ENCODE assay signal across 9 mouse cellular contexts in the genomic region with DNA sequence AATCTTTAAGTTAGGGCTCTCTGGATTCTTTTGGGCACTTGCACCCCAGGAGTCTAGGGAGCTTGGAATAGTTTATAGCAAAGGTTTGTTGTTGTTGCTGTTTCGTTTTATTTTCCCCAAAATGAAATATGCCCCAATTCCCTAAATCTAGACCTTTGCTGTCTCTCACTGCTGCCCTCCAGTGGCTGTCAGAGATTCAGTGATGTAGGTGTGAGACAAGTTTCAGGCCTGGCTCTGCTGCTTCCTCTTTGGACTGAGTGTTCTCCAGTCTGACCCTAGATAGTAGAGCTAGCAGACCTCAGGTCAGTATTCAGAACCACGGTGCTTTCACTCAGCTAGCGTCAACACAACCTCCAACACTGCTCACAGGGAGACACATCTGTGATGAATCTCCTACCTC.
A peak's percentile ranks its signal among the peaks of the same experiment; 100 is the strongest.
DNase-seq lines count a peak whose midpoint lies in the region; ATAC-seq and TF ChIP-seq lines count a peak whose summit lies in the region.
"Had no signal": no experiment of that assay in that cellular context is flagged by ENCODE, and none has a peak within 500 bp of the region (broad histone marks: within the 10 kb centered on the region; RNA-seq: fewer than 3 reads in every experiment).

No protein-coding gene starts in this region.

- no peak for TF ChIP-seq POLR2A in liver, adult 2 months (IDR thresholded peaks at IDR 0.05; ENCODE audit: extremely low read depth, insufficient read depth, low read length)

- no peak for ATAC-seq in liver, embryonic 11.5 days (replicated peaks; ENCODE audit: low FRiP score)
- ATAC-seq in Patski, result no peak
- ATAC-seq in liver, embryonic 14.5 days (ENCODE audit: insufficient read depth), result no peak
- no peak for ATAC-seq in midbrain, embryonic 11.5 days (ENCODE audit: low FRiP score)

- no peak overlapping the region for H3K4me3 ChIP-seq in liver, adult 2 months (ENCODE audit: insufficient read depth, low read depth, low read length)
- no peak overlapping the region for H3K4me3 ChIP-seq in liver, embryonic 11.5 days (ENCODE audit: low read depth, low read length)
- no peak overlapping the region for H3K4me3 ChIP-seq in liver, embryonic 14.5 days (ENCODE audit: insufficient read depth in 1 of 2, low read depth in 2 of 2, low read length in 2 of 2)
- H3K4me3 ChIP-seq in midbrain, embryonic 11.5 days (ENCODE audit: low read depth, low read length), result no peak overlapping the region
- H3K4me3 ChIP-seq: stomach, embryonic 15.5 days had no signal

- no peaks in the 10 kb centered on the region for H3K4me1 ChIP-seq in liver, adult 2 months (ENCODE audit: control insufficient read depth, insufficient read depth, low read length)
- H3K4me1 ChIP-seq in liver, embryonic 11.5 days (replicated peaks; ENCODE audit: control insufficient read depth, insufficient read depth, low read length), result no peaks in the 10 kb centered on the region
- no peaks in the 10 kb centered on the region for H3K4me1 ChIP-seq in liver, embryonic 14.5 days (replicated peaks; ENCODE audit: control insufficient read depth in 2 of 2, insufficient read depth in 2 of 2, low read length in 1 of 2)
- no peaks in the 10 kb centered on the region for H3K4me1 ChIP-seq in midbrain, embryonic 11.5 days (ENCODE audit: control insufficient read depth, insufficient read depth, low read length)
- H3K4me1 ChIP-seq: stomach, embryonic 15.5 days had no signal

- intact Hi-C loops in heart, postnatal 36 days (cut with DNase I), result no loop called here

- H3K9ac ChIP-seq in liver, adult 2 months (ENCODE audit: low read depth, low read length), result no peak overlapping the region
- no peak overlapping the region for H3K9ac ChIP-seq in liver, embryonic 11.5 days (ENCODE audit: low read depth, low read length)
- H3K9ac ChIP-seq in liver, embryonic 14.5 days (replicated peaks), result no peak overlapping the region
- no peak overlapping the region for H3K9ac ChIP-seq in midbrain, embryonic 11.5 days (ENCODE audit: low read length)
- H3K9ac ChIP-seq: stomach, embryonic 15.5 days had no signal

- TF ChIP-seq EP300 in liver, embryonic 14.5 days (IDR thresholded peaks at IDR 0.05; ENCODE audit: low read depth), result no peak

- H3K36me3 ChIP-seq in liver, adult 2 months (ENCODE audit: control insufficient read depth, insufficient read depth, low read length), result no peaks in the 10 kb centered on the region
- no peaks in the 10 kb centered on the region for H3K36me3 ChIP-seq in liver, embryonic 11.5 days (ENCODE audit: control insufficient read depth, insufficient read depth, low read length)
- no peaks in the 10 kb centered on the region for H3K36me3 ChIP-seq in liver, embryonic 14.5 days (replicated peaks; ENCODE audit: control insufficient read depth, insufficient read depth, low read depth)
- H3K36me3 ChIP-seq in midbrain, embryonic 11.5 days (ENCODE audit: control insufficient read depth, insufficient read depth, low read length), result no peaks in the 10 kb centered on the region
- H3K36me3 ChIP-seq: stomach, embryonic 15.5 days had no signal

- peak; percentile 63 for TF ChIP-seq CTCF in liver, adult 2 months (IDR thresholded peaks at IDR 0.05; ENCODE audit: low read depth, low read length)
- peak; percentile 74 for TF ChIP-seq CTCF in Patski (IDR thresholded peaks at IDR 0.05)
- peak; percentile 69 for TF ChIP-seq CTCF in liver, embryonic 14.5 days (IDR thresholded peaks at IDR 0.05; ENCODE audit: low read depth)

- H3K4me2 ChIP-seq in liver, embryonic 11.5 days, result no peak overlapping the region
- H3K4me2 ChIP-seq in liver, embryonic 14.5 days (ENCODE audit: low read depth), result no peak overlapping the region
- no peak overlapping the region for H3K4me2 ChIP-seq in midbrain, embryonic 11.5 days
- H3K4me2 ChIP-seq: stomach, embryonic 15.5 days had no signal

- POLR2A ChIA-PET in Patski (lab: Charles Lee), result no interaction called here

- CTCF ChIA-PET in Patski (lab: Charles Lee), result interaction anchor here (0.9 to 1.4 kb wide), 4 partner anchors 10 to 36 kb away, joined by 3 read pairs; no protein-coding TSS in a partner anchor

- DNase-seq in liver, adult 2 months (ENCODE audit: extremely low read depth, low read depth, low spot score), result peak; percentile 36
- DNase-seq in liver, embryonic 11.5 days (ENCODE audit: low spot score), result no peak
- no peak for DNase-seq in Patski (ENCODE audit: low read depth, low spot score)
- peak; percentile 17 for DNase-seq in cerebellum, adult 9-10 months
- DNase-seq in heart, postnatal 36 days, result peak; percentile 49 to 61
- DNase-seq in liver, embryonic 14.5 days (ENCODE audit: low read depth in 3 of 3, low spot score in 3 of 3), result no peak
- peak; percentile 16 to 68 for DNase-seq in spleen, postnatal 4 days (ENCODE audit: low spot score in 2 of 2)
- DNase-seq in midbrain, embryonic 11.5 days (ENCODE audit: low spot score, missing footprints), result no peak

- in situ Hi-C loops in Patski (cut with MboI; ENCODE audit: low pct_unique_long_range_greater_than_20kb), result no loop called here

- H3K79me2 ChIP-seq in liver, adult 2 months (ENCODE audit: control insufficient read depth, insufficient read depth, low read length), result no peaks in the 10 kb centered on the region

- H3K27me3 ChIP-seq in liver, adult 2 months (ENCODE audit: control insufficient read depth, insufficient read depth, low read length), result no peaks in the 10 kb centered on the region
- H3K27me3 ChIP-seq in liver, embryonic 11.5 days (replicated peaks; ENCODE audit: control insufficient read depth, insufficient read depth, low read length), result no peaks in the 10 kb centered on the region
- H3K27me3 ChIP-seq in Patski, result no peaks in the 10 kb centered on the region
- no peaks in the 10 kb centered on the region for H3K27me3 ChIP-seq in liver, embryonic 14.5 days (ENCODE audit: control insufficient read depth, insufficient read depth, low read length)
- no peaks in the 10 kb centered on the region for H3K27me3 ChIP-seq in midbrain, embryonic 11.5 days (ENCODE audit: control insufficient read depth, insufficient read depth, low read length)
- H3K27me3 ChIP-seq: stomach, embryonic 15.5 days had no signal

- 35% methylated on average over 3 of the region's 3 CpGs for WGBS in liver, adult 2 months
- WGBS in liver, embryonic 11.5 days, result 36% methylated on average over 3 of the region's 3 CpGs
- WGBS in liver, embryonic 14.5 days (ENCODE audit: insufficient replicate concordance), result 17% methylated on average over 3 of the region's 3 CpGs
- 68% methylated on average over 3 of the region's 3 CpGs for WGBS in midbrain, embryonic 11.5 days

- H3K9me3 ChIP-seq in liver, embryonic 11.5 days (ENCODE audit: control insufficient read depth, low read length), result no peaks in the 10 kb centered on the region
- H3K9me3 ChIP-seq in liver, embryonic 14.5 days (ENCODE audit: control insufficient read depth, low read length), result no peaks in the 10 kb centered on the region
- H3K9me3 ChIP-seq in midbrain, embryonic 11.5 days (ENCODE audit: control insufficient read depth, low read length), result no peaks in the 10 kb centered on the region
- H3K9me3 ChIP-seq: stomach, embryonic 15.5 days had no signal

- H3K27ac ChIP-seq in liver, adult 2 months (replicated peaks; ENCODE audit: insufficient read depth, low read depth, low read length), result no peak overlapping the region
- H3K27ac ChIP-seq in liver, embryonic 11.5 days (ENCODE audit: low read depth, low read length), result no peak overlapping the region
- no peak overlapping the region for H3K27ac ChIP-seq in liver, embryonic 14.5 days
- no peak overlapping the region for H3K27ac ChIP-seq in midbrain, embryonic 11.5 days (ENCODE audit: low read depth, low read length)
- H3K27ac ChIP-seq: stomach, embryonic 15.5 days had no signal

Comparison
In these comparisons a context has a peak if more than half of its experiments do, and no peak if none do; other contexts are left out.
1. DNase-seq: peak in liver, adult 2 months (single experiment), cerebellum, adult 9-10 months (single experiment), heart, postnatal 36 days (2 of 2) and spleen, postnatal 4 days (2 of 2); none in liver, embryonic 11.5 days (single experiment), Patski (single experiment), liver, embryonic 14.5 days (0 of 3) and midbrain, embryonic 11.5 days (single experiment).
2. Peak in every context shown above with its lines, with median percentiles within 50 percentile points of each other: CTCF ChIP-seq.